Mouse (Mus musculus) midbrain, postnatal 0 days (tissue): ENCODE data around the gene Prkd1. TPM values are rescaled to one million over a fixed set of nuclear protein-coding genes. Genes with fewer than 3 reads are reported as not detected.

Experiments used
- ATAC-seq: fragments of 200-750 bp; cut with Nextera tagmentation; 2 replicates; pipeline ENCODE4 v1.8.0; 2017; ENCODE audit warnings: moderate number of reproducible peaks, mild to moderate bottlenecking, moderate TSS enrichment, moderate library complexity; ENCODE audit not compliant: low FRiP score
- DNase-seq: peaks from one replicate; pipeline ENCODE4 v3.0.0-alpha.2; 2015; ENCODE audit warnings: low spot score
- H3K27ac ChIP-seq: fragments of 300-500 bp; sonication (generic); 2 replicates; pipeline ENCODE4 v1.5.1; 2014; ENCODE audit warnings: low read depth, mild to moderate bottlenecking, low read length, mixed read lengths
- H3K27me3 ChIP-seq: fragments of 300-500 bp; sonication (generic); 2 replicates; pipeline ENCODE4 v1.6.1; 2014; ENCODE audit warnings: low read length, control low read depth, mixed read lengths; ENCODE audit not compliant: insufficient read depth
- H3K36me3 ChIP-seq: fragments of 300-500 bp; sonication (generic); 2 replicates; pipeline ENCODE4 v1.6.1; 2014; ENCODE audit warnings: low read length, control low read depth, mixed read lengths; ENCODE audit not compliant: insufficient read depth
- H3K4me1 ChIP-seq: fragments of 300-500 bp; sonication (generic); 2 replicates; pipeline ENCODE4 v1.6.1; 2014; ENCODE audit warnings: mild to moderate bottlenecking, control low read depth, antibody characterized with exemption, low read length, mixed read lengths; ENCODE audit not compliant: insufficient read depth
- H3K4me2 ChIP-seq: fragments of 300-500 bp; sonication (generic); 2 replicates; pipeline ENCODE4 v1.6.1; 2014; ENCODE audit warnings: low read depth, mild to moderate bottlenecking, low read length, mixed read lengths; ENCODE audit not compliant: poor library complexity, severe bottlenecking
- H3K4me3 ChIP-seq: fragments of 300-500 bp; sonication (generic); 2 replicates; pipeline ENCODE4 v1.5.1; 2014; ENCODE audit warnings: low read depth, mild to moderate bottlenecking, low read length, moderate library complexity
- H3K9ac ChIP-seq: fragments of 300-500 bp; sonication (generic); replicated peaks from 2 replicates; pipeline ENCODE4 v1.6.1; 2014; ENCODE audit warnings: mild to moderate bottlenecking, low read length, moderate library complexity, mixed read lengths; ENCODE audit not compliant: poor library complexity, severe bottlenecking
- H3K9me3 ChIP-seq: fragments of 300-500 bp; sonication (generic); 2 replicates; pipeline ENCODE4 v1.6.1; 2016; ENCODE audit warnings: low read length, control low read depth
- CTCF ChIP-seq: IDR thresholded peaks from 2 replicates; pipeline ENCODE4 v1.5.1; 2016; ENCODE audit warnings: antibody characterized with exemption, mild to moderate bottlenecking
- WGBS: fragments of 180-500 bp; shearing (Covaris S2); extraction: QIAGEN DNeasy Blood & Tissue Kit; methylation state at CpG from one replicate; pipeline ENCODE4 v1.1.7; 2014; 5-methylcytosine and 5-hydroxymethylcytosine counted together
- polyA plus RNA-seq: library from polyadenylated mRNA; unstranded; fragments of >200 nt; fragmentation: Nextera tagmentation; extraction: Ambion mirVana; gene quantifications from 2 replicates; pipeline ENCODE4 v1.2.1, GENCODE M21; 2015
- total RNA-seq: library from RNA; depleted of rRNA; stranded (reverse); fragments of >200 nt; gene quantifications from 2 replicates; pipeline ENCODE4 v1.2.3, GENCODE M21; 2014

The Prkd1 gene
- total and polyA plus RNA-seq, 2 experiments from 2014 or later = 2.2 to 3.1 TPM

GRCm38 (mm10) chr12:50537006-50537405 lies 111.9 kb downstream of the Prkd1 start:
- TF ChIP-seq CTCF = no peak
- Histone ChIP-seq H3K36me3 (no peaks in the 10 kb centered on the region), H3K27ac (no peak overlapping the region), H3K4me3 (no peak overlapping the region), H3K4me2 (no peak overlapping the region), H3K9me3 (no peaks in the 10 kb centered on the region), H3K9ac (no peak overlapping the region), H3K4me1 (no peaks in the 10 kb centered on the region), H3K27me3 (no peaks in the 10 kb centered on the region)
- no peak for ATAC-seq
- WGBS = 83% methylated on average over 1 of the region's 1 CpGs
- DNase-seq = no peak

GRCm38 (mm10) chr12:50528633-50529032 lies 120.3 kb downstream of the Prkd1 start:
- WGBS = 86% methylated on average over 1 of the region's 1 CpGs
- H3K27me3 ChIP-seq = no peaks in the 10 kb centered on the region
- ATAC-seq (no peak), DNase-seq (no peak)
- H3K9me3 ChIP-seq = no peaks in the 10 kb centered on the region
- H3K36me3 ChIP-seq = no peaks in the 10 kb centered on the region
- H3K4me1 ChIP-seq = no peaks in the 10 kb centered on the region
- H3K4me2 ChIP-seq = no peak overlapping the region
- H3K4me3 ChIP-seq = no peak overlapping the region
- no peak overlapping the region for H3K27ac ChIP-seq
- no peak for TF ChIP-seq CTCF
- no peak overlapping the region for H3K9ac ChIP-seq

GRCm38 (mm10) chr12:50524061-50524460 lies 124.8 kb downstream of the Prkd1 start:
- WGBS = 92% methylated on average over 2 of the region's 2 CpGs
- no peak for ATAC-seq

GRCm38 (mm10) chr12:50514526-50514925 lies 134.4 kb downstream of the Prkd1 start:
- WGBS = 56% methylated on average over 2 of the region's 2 CpGs
- no peak for TF ChIP-seq CTCF
- DNase-seq (no peak), ATAC-seq (no peak)
- Histone ChIP-seq H3K27me3 (no peaks in the 10 kb centered on the region), H3K4me2 (no peak overlapping the region), H3K36me3 (no peaks in the 10 kb centered on the region), H3K4me1 (no peaks in the 10 kb centered on the region), H3K9ac (no peak overlapping the region), H3K9me3 (no peaks in the 10 kb centered on the region), H3K4me3 (no peak overlapping the region), H3K27ac (no peak overlapping the region)

More at GRCm38 (mm10) chr12:50524061-50524460, 124.8 kb downstream of the Prkd1 start:
- no peak overlapping the region for H3K27ac ChIP-seq
- H3K4me3 ChIP-seq = no peak overlapping the region
- TF ChIP-seq CTCF = no peak
- H3K36me3 ChIP-seq = no peaks in the 10 kb centered on the region
- H3K27me3 ChIP-seq = no peaks in the 10 kb centered on the region
- no peak overlapping the region for H3K9ac ChIP-seq
- DNase-seq = no peak
- no peak overlapping the region for H3K4me2 ChIP-seq
- no peaks in the 10 kb centered on the region for H3K9me3 ChIP-seq
- no peaks in the 10 kb centered on the region for H3K4me1 ChIP-seq

- TF ChIP-seq CTCF = no peak
- no peak overlapping the region for H3K9ac ChIP-seq
- H3K4me1 ChIP-seq = no peaks in the 10 kb centered on the region
- H3K9me3 ChIP-seq = no peaks in the 10 kb centered on the region
- WGBS = 87% methylated on average over 4 of the region's 4 CpGs
- no peak for ATAC-seq
- no peak overlapping the region for H3K4me2 ChIP-seq
- H3K27me3 ChIP-seq = no peaks in the 10 kb centered on the region
- no peak overlapping the region for H3K27ac ChIP-seq
- no peak overlapping the region for H3K4me3 ChIP-seq
- no peak for DNase-seq
- no peaks in the 10 kb centered on the region for H3K36me3 ChIP-seq
These were observed 137.2 kb downstream of the Prkd1 start for GRCm38 (mm10) chr12:50511486-50512225.

- H3K27ac ChIP-seq = no peak overlapping the region
- no peaks in the 10 kb centered on the region for H3K4me1 ChIP-seq
- H3K36me3 ChIP-seq = no peaks in the 10 kb centered on the region
- no peak for DNase-seq
- WGBS = 76% methylated on average over 2 of the region's 2 CpGs
- no peaks in the 10 kb centered on the region for H3K9me3 ChIP-seq
- H3K9ac ChIP-seq = no peak overlapping the region
- TF ChIP-seq CTCF = no peak
- no peaks in the 10 kb centered on the region for H3K27me3 ChIP-seq
- H3K4me3 ChIP-seq = no peak overlapping the region
- no peak for ATAC-seq
- H3K4me2 ChIP-seq = no peak overlapping the region
These were observed 140.1 kb downstream of the Prkd1 start for GRCm38 (mm10) chr12:50508762-50509161.
